Mouse (Mus musculus) liver, postnatal 0 days (tissue): ENCODE results near the gene Scn4a. TPM values are rescaled to one million over a fixed set of nuclear protein-coding genes. Genes with fewer than 3 reads are reported as not detected.
A peak's percentile ranks its signal among the peaks of the same experiment; 100 is the strongest.
"Not testable (repeated sequence)": the region's sequence is repeated elsewhere in the genome, so short reads cannot be mapped to it uniquely, and the experiment has no call there.

Source experiments
- ATAC-seq: fragments of 200-750 bp; cut with Nextera tagmentation; 2 replicates; pipeline ENCODE4 v1.8.0; 2017; ENCODE audit warnings: mild to moderate bottlenecking, moderate library complexity
- DNase-seq: peaks from one replicate; pipeline ENCODE4 v3.0.0-alpha.2; 2016
- H3K27ac ChIP-seq: fragments of 300-500 bp; sonication (generic); 2 replicates; pipeline ENCODE4 v1.5.1; 2014; ENCODE audit warnings: antibody characterized with exemption, moderate library complexity, mild to moderate bottlenecking, low read depth
- H3K27me3 ChIP-seq: fragments of 300-500 bp; sonication (generic); 2 replicates; pipeline ENCODE4 v1.6.1; 2014; ENCODE audit warnings: low read length, control low read depth, mixed read lengths; ENCODE audit not compliant: insufficient read depth
- H3K36me3 ChIP-seq: fragments of 300-500 bp; sonication (generic); replicated peaks from 2 replicates; pipeline ENCODE4 v1.6.1; 2014; ENCODE audit warnings: mild to moderate bottlenecking, control low read depth, low read length, moderate library complexity, mixed read lengths; ENCODE audit not compliant: insufficient read depth
- H3K4me1 ChIP-seq: fragments of 300-500 bp; sonication (generic); 2 replicates; pipeline ENCODE4 v1.6.1; 2014; ENCODE audit warnings: antibody characterized with exemption, mild to moderate bottlenecking, control low read depth; ENCODE audit not compliant: insufficient read depth
- H3K4me2 ChIP-seq: fragments of 300-500 bp; sonication (generic); 2 replicates; pipeline ENCODE4 v1.6.1; 2014; ENCODE audit warnings: low read depth, mild to moderate bottlenecking, low read length, moderate library complexity, mixed read lengths
- H3K4me3 ChIP-seq: fragments of 300-500 bp; sonication (generic); 2 replicates; pipeline ENCODE4 v1.5.1; 2014; ENCODE audit warnings: low read depth, low read length
- H3K9ac ChIP-seq: fragments of 300-500 bp; sonication (generic); replicated peaks from 2 replicates; pipeline ENCODE4 v1.6.1; 2014; ENCODE audit warnings: mild to moderate bottlenecking, moderate library complexity
- H3K9me3 ChIP-seq: fragments of 300-500 bp; sonication (generic); 2 replicates; pipeline ENCODE4 v1.6.1; 2016; ENCODE audit warnings: mild to moderate bottlenecking, control low read depth, low read length, mixed read lengths
- CTCF ChIP-seq: sonication (generic); IDR thresholded peaks from 2 replicates; pipeline ENCODE4 v1.5.1; 2016; ENCODE audit warnings: antibody characterized with exemption, low read depth
- EP300 ChIP-seq: IDR thresholded peaks from 2 replicates; pipeline ENCODE4 v1.6.1; 2016; ENCODE audit warnings: antibody characterized with exemption, low read depth, mild to moderate bottlenecking
- WGBS: fragments of 180-500 bp; shearing (Covaris S2); extraction: QIAGEN DNeasy Blood & Tissue Kit; methylation state at CpG from one replicate; pipeline ENCODE4 v1.1.7; 2014; ENCODE audit not compliant: insufficient replicate concordance; 5-methylcytosine and 5-hydroxymethylcytosine counted together
- polyA plus RNA-seq: library from polyadenylated mRNA; unstranded; fragments of >200 nt; fragmentation: Nextera tagmentation; extraction: Ambion mirVana; gene quantifications from 2 replicates; pipeline ENCODE4 v1.2.1, GENCODE M21; 2015

Scn4a gene
- polyA plus RNA-seq = 0.04 and 0.06 TPM in 2 replicates

DNA sequence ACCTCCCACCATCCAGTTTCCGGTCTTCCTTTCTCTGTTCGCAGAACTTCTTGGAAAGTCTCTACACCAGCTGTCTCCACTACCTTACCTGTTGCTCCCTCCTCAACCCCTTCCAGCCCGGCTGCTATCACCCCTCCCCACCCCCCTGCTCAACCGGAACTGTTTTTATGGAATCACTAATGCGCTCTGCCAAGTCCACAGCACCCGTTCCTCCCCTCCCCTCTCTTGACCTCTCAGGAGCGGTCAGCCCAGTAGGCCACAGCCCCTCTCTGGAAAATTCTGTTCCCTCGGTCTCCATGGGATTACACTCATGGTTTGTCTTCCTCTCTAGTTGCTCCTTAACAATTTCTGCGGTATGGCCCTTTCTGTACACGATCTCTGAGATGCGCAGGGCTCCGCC lies at the start of gene Scn4a:
Gene Scn4a, minus strand, starts transcription at position 101 of the 400 bp plus-strand sequence.
- Histone ChIP-seq H3K9ac (no peak within 1 kb of the TSS), H3K36me3 (no peaks in the 10 kb centered on the region), H3K4me2 (no peak within 1 kb of the TSS), H3K9me3 (no peaks in the 10 kb centered on the region), H3K27ac (no peak within 1 kb of the TSS), H3K27me3 (no peaks in the 10 kb centered on the region), H3K4me1 (peaks cover 6% of the 10 kb centered on the region; the same call in 1 of the 2 replicates), H3K4me3 (no peak within 1 kb of the TSS)
- TF ChIP-seq CTCF (no peak), EP300 (no peak)
- DNase-seq (no peak), ATAC-seq (no peak)
- WGBS = 84% methylated on average over 12 of the region's 12 CpGs

DNA sequence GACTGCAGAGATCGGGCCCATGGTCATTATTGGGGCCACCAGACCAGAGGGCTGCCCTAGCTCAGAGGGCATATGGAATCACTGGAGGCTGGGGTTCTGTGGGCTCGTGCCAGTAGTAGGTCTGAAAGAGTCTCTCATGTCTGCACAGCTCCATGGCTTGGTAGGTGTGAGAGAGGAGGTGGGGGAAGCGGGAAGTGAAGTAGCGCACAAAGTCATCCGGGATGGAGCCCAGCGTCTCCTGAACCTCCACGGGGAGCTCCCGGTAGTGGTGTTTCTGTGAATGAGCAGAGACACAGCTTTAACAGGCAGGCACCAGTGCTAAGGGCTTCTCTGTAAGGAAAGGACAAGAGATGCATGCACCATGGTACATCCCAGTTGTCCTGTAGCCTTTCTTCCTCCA lies 45.4 kb upstream of the Scn4a start:
- H3K27ac ChIP-seq = no peak overlapping the region
- no peak for ATAC-seq
- H3K9me3 ChIP-seq = no peaks in the 10 kb centered on the region
- H3K4me3 ChIP-seq = no peak overlapping the region
- no peak for TF ChIP-seq EP300
- no peaks in the 10 kb centered on the region for H3K4me1 ChIP-seq
- 93% methylated on average over 8 of the region's 8 CpGs for WGBS
- no peaks in the 10 kb centered on the region for H3K27me3 ChIP-seq
- peaks cover 58% of the 10 kb centered on the region for H3K36me3 ChIP-seq
- H3K9ac ChIP-seq = no peak overlapping the region
- no peak overlapping the region for H3K4me2 ChIP-seq
- DNase-seq = no peak

DNA sequence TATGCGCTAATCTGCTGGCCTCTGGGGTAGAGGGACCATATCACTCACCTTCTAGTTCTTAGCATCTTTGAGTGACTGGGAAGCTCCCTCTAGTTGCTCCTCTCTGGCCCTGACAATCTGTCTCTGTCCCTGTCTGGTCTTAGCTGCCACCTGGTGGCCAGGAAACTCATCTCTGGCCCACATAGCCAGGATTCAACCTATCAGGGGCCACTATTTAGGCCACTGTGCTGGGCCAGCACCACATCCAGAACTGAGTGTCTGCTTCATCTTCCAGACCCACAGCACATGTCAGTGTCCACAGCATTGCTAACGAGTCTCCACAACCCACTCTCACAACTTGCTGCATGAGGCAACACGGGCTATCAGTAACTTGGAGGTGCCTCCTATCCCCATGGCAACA lies 44.6 kb upstream of the Scn4a start:
- TF ChIP-seq CTCF (peak; percentile 63), EP300 (no peak)
- Histone ChIP-seq H3K4me2 (no peak overlapping the region), H3K36me3 (peaks cover 51% of the 10 kb centered on the region), H3K4me1 (peaks cover 1% of the 10 kb centered on the region; the same call in 1 of the 2 replicates), H3K9me3 (no peaks in the 10 kb centered on the region), H3K9ac (no peak overlapping the region), H3K27me3 (no peaks in the 10 kb centered on the region), H3K4me3 (no peak overlapping the region), H3K27ac (no peak overlapping the region)
- no peak for DNase-seq
- ATAC-seq = no peak
- WGBS = 79% methylated on average over 3 of the region's 3 CpGs

GRCm38 (mm10) chr11:106394055-106394454 lies 41.0 kb upstream of the Scn4a start:
- not testable (repeated sequence) for H3K4me2 ChIP-seq, H3K27ac ChIP-seq, H3K27me3 ChIP-seq, H3K9ac ChIP-seq, ATAC-seq, H3K4me3 ChIP-seq, DNase-seq, H3K9me3 ChIP-seq
- 64% methylated on average over 2 of the region's 2 CpGs for WGBS
- Histone ChIP-seq H3K4me1 (peaks cover 21% of the 10 kb centered on the region), H3K36me3 (peaks cover 25% of the 10 kb centered on the region)

DNA sequence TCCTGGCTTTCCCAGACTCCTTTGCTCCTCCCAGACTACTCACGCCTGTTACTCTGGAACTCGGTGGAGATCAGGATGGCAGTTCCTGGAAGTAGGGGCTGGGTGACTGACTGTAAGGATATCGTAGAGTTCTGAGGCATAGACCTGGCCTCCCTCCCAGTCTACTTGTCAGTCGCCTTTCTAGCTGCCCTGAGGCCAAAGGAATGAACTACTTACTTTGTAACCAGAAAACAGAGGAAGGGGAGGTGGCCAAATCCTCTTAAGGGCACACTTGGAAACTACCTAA lies 40.2 kb upstream of the Scn4a start:
- WGBS = 71% methylated on average over 4 of the region's 4 CpGs
- H3K27ac ChIP-seq = no peak overlapping the region

GRCm38 (mm10) chr11:106392597-106393330 lies 39.7 kb upstream of the Scn4a start:
- Histone ChIP-seq H3K4me2 (no peak overlapping the region), H3K9ac (no peak overlapping the region), H3K9me3 (no peaks in the 10 kb centered on the region), H3K27me3 (no peaks in the 10 kb centered on the region), H3K36me3 (peaks cover 14% of the 10 kb centered on the region), H3K4me3 (no peak overlapping the region), H3K27ac (no peak overlapping the region), H3K4me1 (peaks cover 27% of the 10 kb centered on the region)
- ATAC-seq = peak; percentile 48
- DNase-seq = no peak
- 49% methylated on average over 7 of the region's 7 CpGs for WGBS
- TF ChIP-seq CTCF = 0 out of 2 replicates have a peak, but pooled peaks have one; percentile 17
- no peak for TF ChIP-seq EP300

More for the DNA sequence above, 40.2 kb upstream of the Scn4a start:
- TF ChIP-seq CTCF (no peak), EP300 (no peak)
- ATAC-seq (no peak), DNase-seq (no peak)
- Histone ChIP-seq H3K9me3 (no peaks in the 10 kb centered on the region), H3K4me2 (no peak overlapping the region), H3K4me1 (peaks cover 24% of the 10 kb centered on the region), H3K9ac (no peak overlapping the region), H3K4me3 (no peak overlapping the region), H3K36me3 (peaks cover 19% of the 10 kb centered on the region), H3K27me3 (no peaks in the 10 kb centered on the region)
